Mouse (Mus musculus): ENCODE results near the gene Sap30.
"Not testable (repeated sequence)": the region's sequence is repeated elsewhere in the genome, so short reads cannot be mapped to it uniquely, and the experiment has no call there.

Gene Sap30

DNA sequence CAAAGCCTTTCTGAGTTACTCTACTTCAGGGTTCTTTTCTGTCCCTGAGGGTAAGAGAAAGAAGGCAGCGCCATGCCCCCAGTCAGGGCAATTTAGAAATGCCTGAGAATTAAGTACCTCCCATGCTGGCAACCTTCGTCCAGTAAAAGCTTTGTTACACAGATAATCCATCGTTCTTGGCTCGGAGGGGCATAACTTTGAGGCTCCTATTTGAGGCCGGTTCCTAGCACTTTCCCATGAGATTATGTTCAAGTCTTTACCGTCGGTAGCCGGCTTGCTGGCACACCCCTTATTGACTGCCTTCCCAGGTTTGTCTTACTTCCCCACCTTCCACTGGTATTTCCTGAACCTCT is 10.8 kb upstream of the Sap30 start:
- DNase-seq (ENCODE audit: low read depth, low spot score) = no peak

DNA sequence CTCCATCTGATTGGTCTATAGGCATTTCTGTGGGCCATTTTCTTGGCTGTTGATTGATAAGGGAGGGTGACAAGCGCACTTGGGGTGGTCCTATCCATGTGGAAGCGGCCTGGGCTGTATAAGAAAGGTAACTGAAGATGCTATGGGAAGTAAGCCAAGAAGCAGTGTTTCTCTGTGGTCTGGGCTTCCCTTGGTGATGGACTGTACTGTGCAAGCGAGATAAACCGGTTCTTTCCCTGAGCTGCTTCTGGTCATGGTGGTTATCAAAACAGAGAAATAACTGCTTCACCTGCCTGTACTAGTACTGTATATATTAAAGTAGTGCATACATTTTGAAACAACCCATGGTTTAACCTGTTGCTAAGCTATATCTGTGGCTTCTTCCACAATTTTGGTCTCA is 4.2 kb upstream of the Sap30 start:
- DNase-seq (ENCODE audit: low read depth, low spot score) = no peak

DNA sequence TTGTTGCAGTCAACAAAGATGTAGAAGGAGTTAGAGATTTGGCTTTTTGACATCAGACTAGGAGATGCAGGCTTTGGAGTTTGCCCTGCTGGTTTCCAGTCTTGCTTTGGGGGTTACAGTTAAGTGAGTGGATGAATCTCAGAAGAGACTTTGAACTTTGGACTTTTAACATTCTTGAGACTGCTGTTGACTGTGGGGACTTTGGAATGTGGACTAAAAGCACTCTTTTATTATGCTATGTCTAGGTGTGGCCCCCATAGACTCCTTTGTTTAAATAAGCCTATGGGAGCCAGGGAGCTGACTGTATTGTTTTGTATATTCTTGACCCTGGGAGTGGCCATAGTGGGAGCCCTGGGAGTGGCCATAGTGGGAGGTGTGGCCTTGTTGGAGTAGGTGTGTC is 2.2 kb upstream of the Sap30 start:
- peak; percentile 99 for DNase-seq (ENCODE audit: low read depth, low spot score)

DNA sequence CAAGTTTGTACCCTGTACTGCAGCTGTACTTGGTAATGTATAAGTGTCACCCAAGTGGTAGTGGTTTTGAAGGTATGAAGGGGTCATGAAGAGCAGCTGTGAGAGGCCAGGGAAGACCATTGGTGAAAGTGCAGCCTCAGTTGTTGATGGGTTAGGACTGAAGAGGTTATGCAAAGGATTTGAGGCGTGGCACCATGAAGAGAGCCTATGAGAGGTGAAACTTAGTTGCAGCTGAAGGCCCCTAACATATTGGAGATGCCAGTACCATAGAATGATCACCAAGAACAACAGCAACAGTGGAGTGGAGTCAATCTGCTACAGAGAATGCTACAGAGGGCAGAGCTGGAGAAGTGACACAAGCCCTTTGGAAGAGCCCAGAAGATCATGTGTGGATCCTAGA is 1.7 kb upstream of the Sap30 start:
- peak; percentile 74 for DNase-seq (ENCODE audit: low read depth, low spot score)

DNA sequence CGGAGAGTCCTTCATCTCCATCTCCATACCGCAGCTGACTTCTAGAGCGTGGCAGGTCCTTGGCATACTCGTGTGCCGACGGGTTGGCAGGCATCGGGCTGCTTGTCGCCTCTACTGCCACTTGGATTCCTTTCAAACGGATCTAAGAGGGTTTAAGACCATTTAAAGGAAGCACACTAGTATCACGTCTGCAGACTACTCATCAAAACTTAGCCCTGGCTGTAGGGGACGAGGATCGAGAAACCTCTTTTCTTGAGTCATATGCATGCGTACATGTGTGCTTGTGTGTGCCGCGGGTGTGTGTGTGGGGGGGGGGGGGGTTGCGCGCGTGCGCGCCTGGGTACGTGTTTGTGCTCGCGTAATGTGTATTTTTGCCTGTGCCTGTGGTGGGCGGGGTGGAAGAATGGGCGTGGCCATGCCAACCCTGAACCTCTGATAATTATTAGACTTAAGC is 679 bp upstream of the Sap30 start:
- DNase-seq (ENCODE audit: low read depth, low spot score) = peak; percentile 77

DNA sequence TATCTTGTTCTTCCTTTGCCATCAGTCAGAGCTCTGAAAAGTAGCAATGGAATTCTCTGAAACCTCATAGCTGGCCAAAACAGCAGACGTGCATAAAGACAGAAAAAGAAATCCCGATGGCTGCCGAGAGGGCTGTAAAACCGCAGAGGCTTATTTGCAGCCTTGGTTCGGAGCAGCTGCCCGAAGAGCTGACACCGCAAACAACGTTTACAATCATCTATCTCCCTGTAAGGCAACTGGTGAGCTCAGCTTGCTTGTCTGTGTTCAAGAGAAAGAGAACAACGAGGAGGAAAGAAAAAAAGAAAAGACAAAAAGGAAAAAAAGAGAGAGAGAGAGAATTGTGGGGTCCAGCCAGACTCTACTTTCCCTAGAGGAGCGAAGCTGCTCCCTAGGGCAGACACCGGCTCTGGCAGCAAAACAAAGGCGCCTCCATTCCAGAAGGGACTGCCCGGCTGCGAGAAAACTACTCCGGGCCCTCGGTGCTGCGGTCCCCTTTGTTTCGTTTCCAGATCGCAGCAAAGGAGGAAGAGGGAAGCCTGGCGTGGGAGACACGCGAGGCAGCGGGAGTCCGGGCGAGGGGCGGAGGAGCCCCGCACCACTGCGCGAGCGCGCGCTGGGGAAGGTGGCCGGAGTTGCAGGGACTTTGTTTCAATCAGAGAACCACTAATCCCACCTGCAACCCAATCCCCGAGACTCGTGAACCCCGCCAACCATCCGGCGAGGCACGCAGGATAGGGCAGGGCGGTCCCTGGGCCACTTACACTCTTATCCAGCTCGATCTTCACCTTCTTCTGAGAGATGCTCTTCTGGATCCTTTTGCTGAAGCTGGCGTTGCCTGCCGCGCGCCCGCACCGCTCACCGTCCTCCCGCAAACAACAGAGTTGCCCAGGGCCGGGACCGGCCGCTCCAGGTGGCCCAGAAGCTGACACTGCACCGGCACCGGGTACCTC is 894 bp downstream of the Sap30 start:
- DNase-seq (ENCODE audit: low read depth, low spot score) = peak; percentile 74

DNA sequence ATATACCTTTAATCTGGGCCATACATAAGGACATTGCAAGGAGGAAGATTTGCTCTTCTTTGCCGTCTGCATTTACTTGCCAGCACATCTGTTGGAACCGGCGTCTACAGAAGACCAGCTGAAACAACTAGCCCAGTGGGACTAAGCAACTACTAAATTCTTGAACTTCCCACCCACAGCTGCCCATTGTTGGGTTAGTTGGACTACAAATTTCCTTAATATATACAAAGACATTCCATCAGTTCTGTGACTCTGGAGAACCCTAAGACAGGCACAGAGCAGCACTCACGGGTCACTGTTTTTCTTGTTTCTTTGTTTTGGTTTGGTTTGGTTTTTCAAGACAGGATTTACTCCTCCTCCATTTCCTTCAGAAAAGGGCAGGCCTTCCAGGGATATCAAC is 7.1 kb downstream of the Sap30 start:
- peak; percentile 85 for DNase-seq (ENCODE audit: low read depth, low spot score)

DNA sequence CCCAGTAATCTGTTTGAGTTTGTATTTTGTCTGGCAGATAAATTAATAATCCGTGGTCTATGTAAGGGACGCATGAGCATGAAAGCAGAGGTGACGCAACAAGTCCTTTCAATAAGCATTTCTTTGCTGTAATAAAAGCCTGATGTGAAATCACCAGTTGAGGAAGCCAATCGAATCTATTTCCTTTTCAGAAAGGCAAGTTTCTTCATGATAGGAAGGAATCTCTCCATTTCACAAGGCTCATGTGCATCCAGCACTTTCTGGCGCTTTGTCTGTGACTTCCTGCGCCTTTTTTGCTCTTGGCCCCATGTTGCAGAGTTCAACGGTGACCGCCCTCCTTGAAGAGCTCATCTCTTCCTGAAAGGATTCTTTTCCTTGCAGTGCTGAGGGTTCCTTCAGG is 8.0 kb downstream of the Sap30 start:
- DNase-seq (ENCODE audit: low read depth, low spot score) = no peak

DNA sequence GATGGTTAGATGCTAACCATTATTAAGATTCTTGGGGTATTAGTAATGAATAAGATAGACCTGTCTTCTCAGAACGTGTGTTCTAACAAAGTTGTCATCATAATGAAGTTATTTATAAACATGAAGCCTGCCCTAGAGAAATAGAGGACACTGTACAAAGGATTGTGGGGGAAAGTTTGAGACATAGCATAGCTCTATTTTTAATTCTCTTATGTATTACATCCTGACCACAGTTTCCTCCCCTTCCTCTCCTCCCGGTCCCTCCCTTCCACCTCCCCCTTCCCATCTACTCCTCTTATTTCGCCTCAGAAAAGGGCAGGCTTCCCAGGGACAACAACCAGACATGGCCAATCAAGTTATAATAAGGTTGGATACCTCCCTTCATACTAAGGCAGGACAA is 9.3 kb downstream of the Sap30 start:
- no peak for DNase-seq (ENCODE audit: low read depth, low spot score)

DNA sequence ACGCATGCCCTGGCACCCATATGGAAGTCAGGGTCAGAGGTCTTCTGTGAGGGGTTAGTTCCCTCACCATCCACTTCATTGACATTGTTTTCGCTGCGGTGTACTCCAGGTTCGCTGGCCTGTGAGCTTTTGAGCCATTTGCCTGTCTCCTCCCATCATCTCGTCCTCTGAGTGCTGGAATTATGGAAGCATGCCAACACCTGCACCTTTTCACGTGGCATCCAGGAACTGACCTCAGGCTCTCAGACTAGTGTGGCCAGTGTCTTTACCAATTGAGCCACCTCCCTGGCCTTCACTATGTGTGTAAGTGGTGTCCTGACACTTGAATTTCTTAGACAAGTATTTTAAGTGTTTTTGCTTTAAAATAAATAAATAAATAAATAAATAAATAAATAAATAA is 13.9 kb downstream of the Sap30 start:
- DNase-seq (ENCODE audit: low read depth, low spot score) = no peak

DNA sequence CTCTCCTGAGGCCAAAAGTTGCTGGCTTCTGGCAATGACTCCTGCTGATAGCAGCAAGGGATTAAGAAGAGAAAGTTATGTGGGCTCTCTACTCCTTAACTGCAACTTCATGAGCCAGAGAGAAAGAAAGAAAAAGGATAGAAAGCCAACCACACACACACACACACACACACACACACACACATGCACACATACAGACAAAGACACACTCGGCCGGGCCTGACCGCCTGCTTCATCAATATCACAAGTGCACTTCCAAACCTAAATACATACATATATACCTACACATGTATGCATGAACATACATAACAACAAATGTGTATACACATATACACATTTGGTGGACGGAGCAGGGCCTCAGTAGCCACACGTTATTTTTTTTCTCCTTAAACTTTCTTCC is 16.8 kb downstream of the Sap30 start:
- no peak for DNase-seq (ENCODE audit: low read depth, low spot score)

DNA sequence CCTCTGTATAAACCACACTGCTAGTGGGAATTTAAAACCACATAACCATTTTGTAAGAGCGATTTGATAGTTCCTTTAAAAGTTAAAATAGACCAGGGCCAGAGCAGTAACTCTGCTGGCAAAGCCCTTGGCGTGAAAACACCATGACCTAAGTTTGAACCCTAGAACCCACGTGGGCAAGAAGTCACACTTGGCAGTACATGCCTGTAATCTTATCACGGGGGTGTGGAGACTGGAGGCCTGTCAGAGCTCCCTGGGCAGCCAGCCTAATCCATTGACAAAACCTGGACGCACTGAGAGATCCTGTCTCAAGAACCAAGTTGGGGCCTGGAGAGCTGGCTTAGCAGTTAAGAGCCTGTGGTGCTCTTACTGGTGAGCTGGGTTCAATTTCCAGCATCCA is 19.0 kb downstream of the Sap30 start:
- DNase-seq (ENCODE audit: low read depth, low spot score) = no peak

DNA sequence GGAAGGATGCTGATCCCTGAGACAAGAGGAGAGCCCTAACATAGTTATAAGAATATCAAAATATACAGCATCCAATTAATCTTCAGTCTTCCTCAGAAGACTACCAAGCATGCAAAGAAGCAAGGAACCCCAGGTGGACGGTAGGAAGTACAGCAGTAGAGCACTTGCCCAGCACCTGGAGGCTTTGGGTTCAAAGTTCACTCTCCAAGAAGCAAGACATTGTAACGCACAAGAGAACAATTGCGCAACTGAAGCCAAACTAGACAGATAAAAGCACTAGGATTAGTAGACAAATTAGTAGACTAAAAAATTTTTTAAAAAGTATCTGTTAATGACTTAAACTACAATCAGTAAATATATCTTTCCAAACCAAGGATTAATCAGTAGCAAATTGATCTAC is 23.9 kb downstream of the Sap30 start:
- no peak for DNase-seq (ENCODE audit: low read depth, low spot score)

DNA sequence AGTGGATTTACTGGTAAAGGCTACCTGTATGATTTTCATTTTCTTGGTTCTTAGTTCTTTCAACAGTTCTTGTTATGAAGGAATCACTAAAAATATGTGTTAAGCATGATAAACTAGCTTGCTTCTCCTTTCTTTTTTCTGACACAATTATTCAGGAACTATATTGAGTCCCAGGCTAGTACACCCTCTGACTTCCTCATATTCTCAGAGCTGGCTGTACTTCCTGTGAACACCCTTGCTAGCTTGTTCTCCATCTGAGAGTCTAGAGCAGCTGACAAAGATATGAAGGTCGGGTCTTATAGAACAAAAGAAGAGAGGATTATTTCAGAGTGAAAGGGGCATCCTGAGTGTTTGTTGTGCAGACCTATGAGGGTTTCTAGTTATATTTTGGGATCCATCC is 24.8 kb downstream of the Sap30 start:
- no peak for DNase-seq (ENCODE audit: low read depth, low spot score)

DNA sequence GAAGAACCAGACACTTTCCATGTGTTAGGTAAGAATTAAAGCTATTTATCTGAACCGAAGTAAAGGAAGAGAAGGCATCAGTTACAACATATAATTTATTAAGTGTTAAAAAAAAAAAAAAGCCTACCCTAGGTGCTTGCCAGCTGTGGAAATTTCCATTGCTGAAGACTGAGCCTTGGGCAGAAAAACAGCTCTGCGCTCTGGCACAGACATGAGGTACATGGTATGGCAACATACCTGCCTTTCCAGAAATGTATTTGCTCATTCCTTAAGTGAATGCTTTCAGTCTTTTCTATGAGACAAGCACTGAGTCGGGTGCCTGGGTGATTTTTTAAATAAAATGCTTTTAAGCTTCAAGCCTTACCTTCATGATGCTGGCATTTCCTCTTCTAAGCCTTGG is 29.7 kb downstream of the Sap30 start:
- DNase-seq (ENCODE audit: low read depth, low spot score) = no peak

DNA sequence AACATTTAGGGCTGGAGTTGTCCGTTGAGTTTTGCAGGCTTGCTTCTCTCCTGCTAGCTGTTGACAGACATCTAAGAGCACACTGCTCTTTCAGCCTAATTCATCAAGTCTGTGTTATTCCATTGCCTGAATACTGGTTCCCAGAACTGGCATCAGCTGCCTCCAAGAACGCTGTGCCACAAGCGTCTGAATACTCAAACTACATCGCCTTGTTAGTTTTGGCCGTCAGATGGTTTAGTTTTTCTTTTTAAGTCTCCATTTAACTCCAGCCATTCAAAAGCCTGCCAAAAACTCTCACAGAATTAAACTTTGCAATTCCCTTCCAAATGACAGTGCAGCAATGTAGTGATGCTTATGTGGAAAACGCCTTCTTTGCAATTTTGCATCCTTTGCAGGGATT is 30.5 kb downstream of the Sap30 start:
- DNase-seq (ENCODE audit: low read depth, low spot score) = no peak

DNA sequence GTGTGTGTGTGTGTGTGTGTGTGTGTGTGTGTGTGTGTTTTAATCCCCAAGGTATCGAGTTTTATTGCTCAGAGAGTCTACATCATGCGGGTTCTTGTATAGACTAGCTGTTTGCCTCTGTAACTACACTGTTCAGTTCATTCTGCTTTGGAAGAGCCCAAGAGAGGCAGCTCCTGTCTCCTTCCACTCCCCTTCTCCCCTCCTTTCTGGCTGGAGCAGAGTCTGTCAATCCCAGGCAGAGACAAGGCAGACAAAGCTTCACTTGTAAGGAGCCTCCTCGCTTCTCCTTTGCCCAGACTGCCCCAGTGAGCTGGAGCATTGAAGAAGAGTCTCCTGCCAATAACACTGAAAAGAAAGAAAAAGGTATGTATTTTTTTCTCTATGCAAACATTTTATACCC is 31.9 kb downstream of the Sap30 start, which contains the start of gene Scrg1:
Gene Scrg1 (plus strand): TSS at position 159 of the 400 bp plus-strand sequence.
- no peak for DNase-seq (ENCODE audit: low read depth, low spot score)

DNA sequence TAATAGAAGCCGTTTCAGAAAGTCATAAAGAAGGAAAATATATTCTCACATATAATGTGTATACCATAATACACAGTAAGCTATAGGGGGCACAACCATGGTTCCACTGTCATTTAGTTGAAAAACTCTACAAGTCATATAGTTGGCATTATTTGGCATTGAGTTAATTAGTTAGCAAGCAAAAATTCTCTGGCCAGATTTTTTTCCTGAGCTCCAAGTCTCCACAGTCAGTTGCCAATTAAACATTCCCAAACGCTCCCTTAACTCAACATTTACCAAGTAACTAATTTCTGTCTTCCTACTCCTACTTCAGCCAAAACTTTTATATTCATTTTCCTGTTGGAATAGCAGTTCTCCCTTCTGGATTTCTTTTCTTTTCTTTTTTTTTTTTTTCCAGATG is 34.3 kb downstream of the Sap30 start:
- DNase-seq (ENCODE audit: low read depth, low spot score) = no peak

DNA sequence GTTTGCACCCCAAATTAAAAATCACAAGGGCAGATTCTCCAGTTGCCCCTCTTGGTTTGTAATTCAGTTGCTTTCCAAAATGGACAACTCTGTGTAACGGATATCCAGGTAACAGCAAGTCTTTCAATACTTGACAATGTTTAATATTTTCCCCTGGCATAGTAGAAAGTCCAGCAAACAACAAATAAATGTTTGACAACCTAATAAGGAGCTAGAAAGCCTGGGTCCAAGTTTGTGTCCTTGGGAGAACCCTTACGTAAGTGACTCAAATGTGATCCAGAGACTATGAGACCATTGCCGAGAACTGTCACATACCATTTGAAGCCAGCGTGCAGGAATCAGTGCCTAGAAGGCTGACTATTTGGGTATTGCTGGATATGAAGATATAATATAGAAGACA is 35.8 kb downstream of the Sap30 start:
- no peak for DNase-seq (ENCODE audit: low read depth, low spot score)

DNA sequence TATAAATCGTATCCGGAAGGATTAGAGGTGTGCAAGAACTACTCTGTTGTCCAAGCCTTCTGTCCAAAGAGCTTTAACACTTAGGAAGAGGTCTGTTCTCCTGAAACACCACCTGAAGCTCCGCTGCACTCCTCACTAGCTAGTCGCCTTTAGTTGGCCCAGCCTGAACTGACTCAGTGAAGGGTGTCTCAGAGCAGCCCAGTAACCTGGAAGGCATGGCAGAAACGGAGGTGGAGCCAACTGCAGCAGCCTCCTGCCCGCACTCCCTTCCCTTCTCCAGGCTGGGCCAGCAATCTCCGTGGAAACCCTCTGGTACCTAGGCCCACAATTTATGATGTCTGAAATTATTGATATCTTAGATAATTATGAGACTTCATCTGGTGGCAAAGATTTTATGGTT is 36.9 kb downstream of the Sap30 start:
- no peak for DNase-seq (ENCODE audit: low read depth, low spot score)

DNA sequence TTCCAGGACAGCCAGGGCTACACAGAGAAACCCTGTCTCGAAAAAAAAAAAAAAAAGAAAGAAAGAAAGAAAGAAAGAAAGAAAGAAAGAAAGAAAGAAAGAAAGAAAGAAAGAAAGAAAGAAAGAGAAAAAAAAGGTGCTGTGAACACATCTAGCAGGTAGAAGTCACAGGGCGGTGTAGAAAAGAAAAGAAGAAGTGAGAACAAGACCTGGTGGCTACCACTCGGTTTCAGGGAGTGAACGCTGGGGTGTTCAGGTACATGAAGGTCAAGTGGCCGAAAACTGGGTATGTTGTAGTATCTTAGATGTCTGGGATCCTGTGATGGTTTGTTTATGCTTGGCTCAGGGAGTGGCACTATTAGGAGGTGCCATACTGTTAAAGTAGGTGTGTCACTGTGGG is 41.8 kb downstream of the Sap30 start:
- DNase-seq (ENCODE audit: low read depth, low spot score) = not testable (repeated sequence)

DNA sequence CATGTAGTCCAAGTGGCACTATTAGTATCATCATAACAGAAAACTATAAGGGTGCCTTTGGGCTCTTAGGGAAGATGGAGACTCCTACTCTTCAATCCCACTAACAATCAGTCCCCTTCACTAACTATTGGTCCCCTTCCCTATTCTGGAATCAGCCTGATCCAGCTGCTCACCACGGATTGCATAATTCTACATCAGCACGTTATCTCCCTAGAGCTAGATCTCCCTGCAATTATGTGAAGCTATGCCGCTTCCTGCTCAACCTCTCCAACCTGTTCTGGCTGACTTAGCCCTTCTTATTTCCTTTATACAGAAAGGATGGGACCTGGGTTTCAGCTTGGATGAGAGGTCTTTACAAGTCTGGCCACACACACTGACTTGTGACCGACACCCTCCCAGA is 44.4 kb downstream of the Sap30 start:
- no peak for DNase-seq (ENCODE audit: low read depth, low spot score)

DNA sequence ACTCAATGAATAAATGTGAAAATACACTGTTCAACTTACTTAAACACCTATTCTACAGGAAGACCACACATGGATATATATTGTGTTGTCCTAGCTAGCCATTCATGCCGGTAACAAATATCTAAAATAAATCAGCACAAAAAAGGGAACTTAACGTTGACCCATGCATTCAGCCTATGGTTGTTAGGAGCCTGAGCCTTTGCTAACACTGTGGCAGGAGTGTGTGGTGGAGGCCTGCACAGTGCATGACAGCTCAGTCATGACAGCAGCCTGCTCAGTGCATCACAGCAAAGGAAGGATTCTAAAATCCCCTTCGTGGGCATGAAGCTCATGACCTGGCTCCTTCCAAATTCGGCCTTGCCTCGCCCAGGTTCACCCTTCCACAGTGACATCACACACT is 46.1 kb downstream of the Sap30 start:
- DNase-seq (ENCODE audit: low read depth, low spot score) = no peak

DNA sequence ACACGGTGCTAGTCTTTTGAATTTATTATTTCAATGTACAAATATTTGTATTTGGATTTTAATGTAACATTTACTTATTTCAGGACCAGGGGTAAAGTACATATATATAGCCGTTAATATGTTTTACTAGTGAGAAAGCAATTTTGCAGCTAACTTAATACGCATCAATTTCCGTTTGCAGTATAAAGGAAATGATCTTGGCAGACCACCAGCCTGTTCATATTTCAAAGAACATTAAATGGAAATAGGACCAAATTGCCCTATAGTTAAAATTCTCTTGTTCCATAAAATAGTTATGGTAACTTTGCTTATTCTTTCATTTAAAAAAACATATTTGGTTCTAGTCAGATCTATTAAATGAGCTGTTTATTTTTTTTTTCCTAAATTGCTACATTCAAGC is 46.5 kb downstream of the Sap30 start:
- DNase-seq (ENCODE audit: low read depth, low spot score) = no peak

Data from R1 (cell line).